ENCODE assay signal across 9 mouse cellular contexts in the genomic region with DNA sequence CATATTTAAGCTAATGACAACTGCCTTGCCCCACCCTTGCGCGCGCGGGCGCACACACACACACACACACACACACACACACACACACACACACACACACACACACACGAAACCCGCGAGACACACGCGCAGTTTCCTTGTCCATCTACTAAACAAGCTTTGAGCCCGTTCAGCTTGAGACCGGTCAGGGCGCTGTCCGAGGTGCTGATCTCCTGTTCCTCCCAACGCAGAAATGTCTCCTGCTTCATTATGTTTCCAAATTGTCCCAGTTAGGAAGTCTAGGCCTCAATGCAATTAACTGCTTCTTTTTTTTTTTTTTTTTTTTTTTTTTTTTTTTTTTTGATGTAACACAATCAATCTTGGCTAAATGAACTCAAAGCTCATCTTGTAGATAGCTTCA. TPM values are rescaled to one million over a fixed set of nuclear protein-coding genes. Genes with fewer than 3 reads are reported as not detected.
DNase-seq lines count a peak whose midpoint lies in the region; ATAC-seq and TF ChIP-seq lines count a peak whose summit lies in the region.
"Had no signal": no experiment of that assay in that cellular context is flagged by ENCODE, and none has a peak within 500 bp of the region (broad histone marks: within the 10 kb centered on the region; RNA-seq: fewer than 3 reads in every experiment).

No protein-coding gene starts in this region.

- H3K27me3 ChIP-seq in cerebellum, adult 2 months (ENCODE audit: control insufficient read depth, insufficient read depth, low read length) = no peaks in the 10 kb centered on the region
- H3K27me3 ChIP-seq in liver, adult 2 months (ENCODE audit: control insufficient read depth, insufficient read depth, low read length) = peaks cover 30% of the 10 kb centered on the region
- H3K27me3 ChIP-seq in neural tube, embryonic 11.5 days (ENCODE audit: control insufficient read depth, insufficient read depth, low read length) = peaks cover 40% of the 10 kb centered on the region

- in situ Hi-C loops in ES-E14 (cut with MboI; ENCODE audit: low sequenced_read_pairs in 2 of 2, unreplicated experiment in 2 of 2) = no loop called here

- 3% methylated on average over 15 of the region's 15 CpGs for WGBS in cerebellum, adult 2 months
- under 1% methylated on average over 15 of the region's 15 CpGs for WGBS in liver, adult 2 months
- WGBS in neural tube, embryonic 11.5 days = 1% methylated on average over 15 of the region's 15 CpGs

- peaks cover 23% of the 10 kb centered on the region; the same call in 1 of the 2 replicates for H3K4me1 ChIP-seq in cerebellum, adult 2 months (ENCODE audit: control insufficient read depth, insufficient read depth, low read length)
- H3K4me1 ChIP-seq in ES-E14 (ENCODE audit: control insufficient read depth in 2 of 2, insufficient read depth in 2 of 2, low read length in 2 of 2, poor library complexity in 1 of 2) = peaks cover 6 to 11% of the 10 kb centered on the region in 2 experiments
- peaks cover 4% of the 10 kb centered on the region for H3K4me1 ChIP-seq in cortical plate, adult 2 months (ENCODE audit: control insufficient read depth, insufficient read depth, low read length)
- H3K4me1 ChIP-seq in liver, adult 2 months (ENCODE audit: control insufficient read depth, insufficient read depth, low read length) = no peaks in the 10 kb centered on the region
- peaks cover 7% of the 10 kb centered on the region; the same call in 1 of the 2 replicates for H3K4me1 ChIP-seq in neural tube, embryonic 11.5 days (ENCODE audit: control insufficient read depth, insufficient read depth, low read length)

- no peak overlapping the region for H3K27ac ChIP-seq in cerebellum, adult 2 months (ENCODE audit: insufficient read depth, low read length)
- no peak overlapping the region for H3K27ac ChIP-seq in ES-E14 (ENCODE audit: insufficient read depth, low read depth, low read length, poor library complexity, severe bottlenecking)
- H3K27ac ChIP-seq in cortical plate, adult 2 months (ENCODE audit: insufficient read depth, low read length) = no peak overlapping the region
- no peak overlapping the region for H3K27ac ChIP-seq in liver, adult 2 months (replicated peaks; ENCODE audit: insufficient read depth, low read depth, low read length)
- H3K27ac ChIP-seq in neural tube, embryonic 11.5 days (ENCODE audit: low read depth, low read length) = no peak overlapping the region

- peak overlapping the region; percentile 65 for H3K4me2 ChIP-seq in neural tube, embryonic 11.5 days (ENCODE audit: low read depth)

- TF ChIP-seq CTCF in cerebellum, adult 2 months (IDR thresholded peaks at IDR 0.05; ENCODE audit: borderline replicate concordance, insufficient read depth, low read depth, low read length) = no peak
- TF ChIP-seq CTCF in cortical plate, adult 2 months (IDR thresholded peaks at IDR 0.05; ENCODE audit: extremely low read depth, insufficient read depth, low read length) = no peak
- TF ChIP-seq CTCF in liver, adult 2 months (IDR thresholded peaks at IDR 0.05; ENCODE audit: low read depth, low read length) = 0 out of 2 replicates have a peak, but pooled peaks have one; percentile 10

- H3K4me3 ChIP-seq in cerebellum, adult 2 months (replicated peaks; ENCODE audit: insufficient read depth, low read depth, low read length) = peak overlapping the region; percentile 73
- peak overlapping the region; percentile 83 to 93 for H3K4me3 ChIP-seq in ES-E14 (ENCODE audit: insufficient read depth in 1 of 2, low read depth in 1 of 2, low read length in 2 of 2, poor library complexity in 1 of 2, severe bottlenecking in 1 of 2)
- H3K4me3 ChIP-seq in cortical plate, adult 2 months (ENCODE audit: insufficient read depth, low read length) = peak overlapping the region; percentile 96
- no peak overlapping the region for H3K4me3 ChIP-seq in liver, adult 2 months (ENCODE audit: insufficient read depth, low read depth, low read length)
- peak overlapping the region; percentile 58 for H3K4me3 ChIP-seq in neural tube, embryonic 11.5 days (ENCODE audit: low read depth, low read length)

- no peak overlapping the region for H3K9ac ChIP-seq in ES-E14 (ENCODE audit: insufficient read depth, low read depth, low read length, poor library complexity, severe bottlenecking)
- H3K9ac ChIP-seq in liver, adult 2 months (ENCODE audit: low read depth, low read length) = no peak overlapping the region
- peak overlapping the region; percentile 71 for H3K9ac ChIP-seq in neural tube, embryonic 11.5 days (ENCODE audit: low read length)

- H3K36me3 ChIP-seq in ES-E14 (ENCODE audit: control insufficient read depth, insufficient read depth, low read length, poor library complexity, severe bottlenecking) = peaks cover under 1% of the 10 kb centered on the region; the same call in 1 of the 2 replicates
- H3K36me3 ChIP-seq in liver, adult 2 months (ENCODE audit: control insufficient read depth, insufficient read depth, low read length) = no peaks in the 10 kb centered on the region
- H3K36me3 ChIP-seq in neural tube, embryonic 11.5 days (ENCODE audit: control insufficient read depth, insufficient read depth, low read length) = no peaks in the 10 kb centered on the region

- no peaks in the 10 kb centered on the region for H3K9me3 ChIP-seq in ES-E14 (ENCODE audit: control insufficient read depth, insufficient read depth, low read depth, low read length)
- H3K9me3 ChIP-seq in neural tube, embryonic 11.5 days (ENCODE audit: control insufficient read depth, low read length) = no peaks in the 10 kb centered on the region

- peak; percentile 38 to 48 for DNase-seq in cerebellum, adult 2 months
- no peak for DNase-seq in ES-E14 (ENCODE audit: low read depth, low spot score)
- DNase-seq in liver, adult 2 months (ENCODE audit: extremely low read depth, low read depth, low spot score) = peak; percentile 42
- DNase-seq in neural tube, embryonic 11.5 days (ENCODE audit: low spot score) = peak; percentile 81
- DNase-seq in thymus, postnatal 36 days = peak; percentile 48 to 59

- no peaks in the 10 kb centered on the region for H3K79me2 ChIP-seq in liver, adult 2 months (ENCODE audit: control insufficient read depth, insufficient read depth, low read length)

- no peak for TF ChIP-seq POLR2A in cerebellum, adult 2 months (IDR thresholded peaks at IDR 0.05; ENCODE audit: borderline replicate concordance, insufficient read depth, low read length)
- TF ChIP-seq POLR2A in cortical plate, adult 2 months (IDR thresholded peaks at IDR 0.05; ENCODE audit: extremely low read depth, insufficient read depth, low read length) = no peak
- no peak for TF ChIP-seq POLR2A in liver, adult 2 months (IDR thresholded peaks at IDR 0.05; ENCODE audit: extremely low read depth, insufficient read depth, low read length)

- no peak for ATAC-seq in cerebellum, adult (ENCODE audit: insufficient number of reproducible peaks, low FRiP score, low TSS enrichment)
- ATAC-seq in granulocyte monocyte progenitor cell, adult 5-6 weeks (replicated peaks; ENCODE audit: poor library complexity, severe bottlenecking) = peak; percentile 78
- ATAC-seq in neural tube, embryonic 11.5 days (ENCODE audit: insufficient read depth, low FRiP score, low TSS enrichment) = no peak

TF ChIP-seq in ES-E14, 5 proteins besides CTCF, POLR2A, EP300 and RAD21:
- TF ChIP-seq ZC3H11A (IDR thresholded peaks at IDR 0.05; ENCODE audit: borderline replicate concordance, low read depth, low read length) = no peak
- peak; percentile 82 for TF ChIP-seq ZNF384 (IDR thresholded peaks at IDR 0.05; ENCODE audit: low read depth, low read length)

RNA-seq across cellular contexts. Expression of a gene that starts 1.5 kb away (rescaled TPM):
- polyA plus RNA-seq in cerebellum, adult 2 months (2012; rRNA removed) = 48.9 and 49.3 TPM in 2 replicates
- total RNA-seq in ES-E14 (2012; rRNA removed) = 26.9 and 27.0 TPM in 2 replicates
- polyA plus RNA-seq in cortical plate, adult 2 months (2012; rRNA removed) = 46.7 and 50.3 TPM in 2 replicates
- 62.3 and 65.3 TPM in 2 replicates for total RNA-seq in granulocyte monocyte progenitor cell, adult 5-6 weeks (2014; fragmentation: Nextera tagmentation)
- 67.6 and 84.5 TPM in 2 replicates for total RNA-seq in granulocyte monocyte progenitor cell, adult 5-6 weeks (2017)
- total RNA-seq in liver, adult 2 months (2014; rRNA removed) = 12.6 and 14.8 TPM in 2 replicates
- polyA plus RNA-seq in liver, adult 2 months (2012; rRNA removed) = 7.4 and 7.5 TPM in 2 replicates
- polyA plus RNA-seq in neural tube, embryonic 11.5 days (2014; fragmentation: Nextera tagmentation; extraction: Ambion mirVana) = 68.3 and 71.7 TPM in 2 replicates

RNA-seq across cellular contexts. Expression of a gene that starts 2.0 kb away (rescaled TPM):
- 214 and 232 TPM in 2 replicates for polyA plus RNA-seq in cerebellum, adult 2 months (2012; rRNA removed)
- 9.8 and 18.4 TPM in 2 replicates for total RNA-seq in ES-E14 (2012; rRNA removed)
- 124 and 127 TPM in 2 replicates for polyA plus RNA-seq in cortical plate, adult 2 months (2012; rRNA removed)
- total RNA-seq in granulocyte monocyte progenitor cell, adult 5-6 weeks (2014; fragmentation: Nextera tagmentation) = not detected in 2 replicates
- not detected in 2 replicates for total RNA-seq in granulocyte monocyte progenitor cell, adult 5-6 weeks (2017)
- total RNA-seq in liver, adult 2 months (2014; rRNA removed) = under 0.01 TPM in 1 of 2 replicates, not detected in the other
- not detected in 2 replicates for polyA plus RNA-seq in liver, adult 2 months (2012; rRNA removed)
- polyA plus RNA-seq in neural tube, embryonic 11.5 days (2014; fragmentation: Nextera tagmentation; extraction: Ambion mirVana) = 276 and 332 TPM in 2 replicates
- polyA plus RNA-seq: C2C12 had no signal

RNA-seq across cellular contexts. Expression of a gene that starts 34.2 kb away (rescaled TPM):
- polyA plus RNA-seq in cerebellum, adult 2 months (2012; rRNA removed) = 40.4 and 40.9 TPM in 2 replicates
- 34.0 and 40.2 TPM in 2 replicates for total RNA-seq in ES-E14 (2012; rRNA removed)
- 35.5 and 38.3 TPM in 2 replicates for polyA plus RNA-seq in cortical plate, adult 2 months (2012; rRNA removed)
- total RNA-seq in granulocyte monocyte progenitor cell, adult 5-6 weeks (2014; fragmentation: Nextera tagmentation) = 21.3 and 24.9 TPM in 2 replicates
- total RNA-seq in granulocyte monocyte progenitor cell, adult 5-6 weeks (2017) = 10.0 and 11.3 TPM in 2 replicates
- 3.6 and 5.9 TPM in 2 replicates for total RNA-seq in liver, adult 2 months (2014; rRNA removed)
- polyA plus RNA-seq in liver, adult 2 months (2012; rRNA removed) = 4.6 and 5.0 TPM in 2 replicates
- 31.0 and 33.5 TPM in 2 replicates for polyA plus RNA-seq in neural tube, embryonic 11.5 days (2014; fragmentation: Nextera tagmentation; extraction: Ambion mirVana)

RNA-seq across cellular contexts. Expression of a gene that starts 51.1 kb away (rescaled TPM):
- polyA plus RNA-seq in cerebellum, adult 2 months (2012; rRNA removed) = 5.1 and 5.2 TPM in 2 replicates
- 17.1 and 19.2 TPM in 2 replicates for total RNA-seq in ES-E14 (2012; rRNA removed)
- 3.8 and 4.1 TPM in 2 replicates for polyA plus RNA-seq in cortical plate, adult 2 months (2012; rRNA removed)
- 6.3 and 9.9 TPM in 2 replicates for total RNA-seq in granulocyte monocyte progenitor cell, adult 5-6 weeks (2014; fragmentation: Nextera tagmentation)
- 25.3 and 27.4 TPM in 2 replicates for total RNA-seq in granulocyte monocyte progenitor cell, adult 5-6 weeks (2017)
- 2.3 and 2.6 TPM in 2 replicates for total RNA-seq in liver, adult 2 months (2014; rRNA removed)
- 1.5 and 1.9 TPM in 2 replicates for polyA plus RNA-seq in liver, adult 2 months (2012; rRNA removed)
- 10.3 and 12.8 TPM in 2 replicates for polyA plus RNA-seq in neural tube, embryonic 11.5 days (2014; fragmentation: Nextera tagmentation; extraction: Ambion mirVana)

Comparison
In these comparisons a context has a peak if more than half of its experiments do, and no peak if none do; other contexts are left out.
1. RNA of a gene that starts 2.0 kb away (polyA plus RNA-seq): 276 to 332 TPM in neural tube, embryonic 11.5 days, 214 to 232 TPM in cerebellum, adult 2 months and 124 to 127 TPM in cortical plate, adult 2 months; not detected in liver, adult 2 months; every median in the first group is over 100 times any median in the second.